Mouse (Mus musculus) heart, embryonic 12.5 days (tissue): ENCODE data around the gene Mnat1. TPM values are rescaled to one million over a fixed set of nuclear protein-coding genes. Genes with fewer than 3 reads are reported as not detected.

Source experiments
- ATAC-seq: fragments of 200-750 bp; cut with Nextera tagmentation; 2 replicates; pipeline ENCODE4 v1.8.0; 2017; ENCODE audit warnings: moderate TSS enrichment, moderate library complexity; ENCODE audit not compliant: insufficient number of reproducible peaks, low FRiP score
- H3K27ac ChIP-seq: fragments of 300-500 bp; sonication (generic); 2 replicates; pipeline ENCODE4 v1.5.1; 2016; ENCODE audit warnings: mild to moderate bottlenecking, moderate library complexity; ENCODE audit not compliant: poor library complexity, severe bottlenecking
- H3K27me3 ChIP-seq: fragments of 300-500 bp; sonication (generic); replicated peaks from 2 replicates; pipeline ENCODE4 v1.6.1; 2016; ENCODE audit warnings: mild to moderate bottlenecking, moderate library complexity
- H3K36me3 ChIP-seq: fragments of 300-500 bp; sonication (generic); 2 replicates; pipeline ENCODE4 v1.6.1; 2016; ENCODE audit warnings: mild to moderate bottlenecking, moderate library complexity
- H3K4me1 ChIP-seq: fragments of 300-500 bp; sonication (generic); replicated peaks from 2 replicates; pipeline ENCODE4 v1.6.1; 2016; ENCODE audit warnings: mild to moderate bottlenecking
- H3K4me2 ChIP-seq: fragments of 300-500 bp; sonication (generic); 2 replicates; pipeline ENCODE4 v1.6.1; 2016; ENCODE audit warnings: mild to moderate bottlenecking, moderate library complexity
- H3K4me3 ChIP-seq: fragments of 300-500 bp; sonication (generic); 2 replicates; pipeline ENCODE4 v1.5.1; 2016; ENCODE audit warnings: mild to moderate bottlenecking
- H3K9ac ChIP-seq: fragments of 300-500 bp; sonication (generic); 2 replicates; pipeline ENCODE4 v1.6.1; 2016; ENCODE audit warnings: mild to moderate bottlenecking, moderate library complexity
- H3K9me3 ChIP-seq: fragments of 300-500 bp; sonication (generic); replicated peaks from 2 replicates; pipeline ENCODE4 v1.6.1; 2016; ENCODE audit warnings: mild to moderate bottlenecking, moderate library complexity
- WGBS: fragments of 180-500 bp; shearing (Covaris S2); methylation state at CpG from one replicate; pipeline ENCODE4 v1.1.7; 2016; 5-methylcytosine and 5-hydroxymethylcytosine counted together
- polyA plus RNA-seq: library from polyadenylated mRNA; unstranded; fragments of >200 nt; fragmentation: Nextera tagmentation; extraction: Ambion mirVana; gene quantifications from 2 replicates; pipeline ENCODE4 v1.2.1, GENCODE M21; 2016

The Mnat1 gene
- polyA plus RNA-seq, 1 experiment from 2014 or later: 26.3 TPM

DNA sequence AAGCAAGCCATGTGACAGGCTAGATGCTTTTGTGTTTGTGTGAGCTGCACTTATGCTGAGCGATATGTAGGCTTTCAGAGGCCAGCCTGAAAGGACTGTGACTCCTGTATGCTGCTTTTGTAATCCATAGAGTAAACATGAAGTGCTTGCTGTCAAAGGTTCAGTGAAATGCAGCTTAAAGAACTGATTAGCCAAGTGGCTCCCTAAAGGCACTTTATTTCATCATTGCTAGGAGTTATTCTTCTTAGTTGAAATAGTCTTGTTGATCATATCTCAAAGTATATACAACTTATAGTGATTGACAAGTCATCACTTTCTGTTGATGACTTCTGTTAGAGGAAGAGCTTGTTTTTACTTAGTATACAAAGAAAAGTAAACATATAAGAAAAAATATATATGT, 83.9 kb downstream of the Mnat1 start:
- no peak overlapping the region for H3K9ac ChIP-seq
- H3K27me3 ChIP-seq: no peaks in the 10 kb centered on the region
- 55% methylated on average over 1 of the region's 1 CpGs for WGBS
- H3K4me3 ChIP-seq: no peak overlapping the region
- H3K36me3 ChIP-seq: no peaks in the 10 kb centered on the region
- no peak overlapping the region for H3K27ac ChIP-seq
- no peak overlapping the region for H3K4me2 ChIP-seq
- ATAC-seq: no peak
- no peaks in the 10 kb centered on the region for H3K9me3 ChIP-seq
- H3K4me1 ChIP-seq: peaks cover 15% of the 10 kb centered on the region

DNA sequence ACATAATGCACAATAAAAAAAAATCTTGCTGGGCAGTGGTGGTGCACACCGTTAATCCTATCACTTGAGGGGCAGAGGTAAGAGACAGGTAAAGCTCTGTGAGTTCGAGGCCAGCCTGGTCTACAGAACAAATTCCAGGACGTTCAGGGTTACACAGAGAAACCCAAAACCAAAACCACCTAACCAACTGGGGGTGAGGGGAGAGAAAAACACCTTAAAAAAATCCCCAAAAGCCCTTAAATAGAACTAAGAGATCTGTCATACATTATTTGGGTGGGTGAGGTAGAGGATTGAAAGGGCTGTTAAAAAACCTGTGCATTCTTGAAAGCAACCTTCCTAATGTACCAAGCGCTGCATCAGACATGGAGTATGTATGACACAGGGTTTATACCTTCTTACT, 85.0 kb downstream of the Mnat1 start:
- Histone ChIP-seq H3K36me3 (no peaks in the 10 kb centered on the region), H3K4me3 (no peak overlapping the region), H3K9me3 (no peaks in the 10 kb centered on the region), H3K27ac (no peak overlapping the region), H3K4me2 (no peak overlapping the region), H3K4me1 (peaks cover 15% of the 10 kb centered on the region), H3K27me3 (no peaks in the 10 kb centered on the region), H3K9ac (no peak overlapping the region)
- WGBS: 92% methylated on average over 4 of the region's 4 CpGs
- ATAC-seq: no peak

DNA sequence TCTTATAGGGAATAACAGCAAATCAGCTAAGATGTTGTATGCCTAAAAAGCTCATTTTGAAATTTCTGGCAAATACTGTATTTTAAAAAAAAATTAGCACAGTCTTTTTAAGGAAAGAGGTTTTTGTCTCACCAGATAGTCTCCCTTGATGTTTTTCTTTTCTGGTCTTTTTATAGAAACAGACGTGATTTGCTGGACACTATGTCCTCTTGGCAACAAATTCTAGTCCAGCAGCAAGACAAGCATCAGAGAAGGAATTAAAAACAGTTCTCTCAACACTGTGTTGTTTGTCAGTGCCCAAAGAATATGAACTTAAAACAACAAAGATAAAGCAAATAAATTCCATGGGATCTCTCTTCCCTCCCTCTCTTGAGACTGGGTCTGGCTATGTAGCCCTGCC, 85.6 kb downstream of the Mnat1 start:
- Histone ChIP-seq H3K27me3 (no peaks in the 10 kb centered on the region), H3K4me2 (no peak overlapping the region), H3K9me3 (no peaks in the 10 kb centered on the region), H3K4me1 (peaks cover 15% of the 10 kb centered on the region), H3K4me3 (no peak overlapping the region), H3K27ac (no peak overlapping the region), H3K9ac (no peak overlapping the region), H3K36me3 (no peaks in the 10 kb centered on the region)
- ATAC-seq: no peak
- 21% methylated on average over 1 of the region's 1 CpGs for WGBS

DNA sequence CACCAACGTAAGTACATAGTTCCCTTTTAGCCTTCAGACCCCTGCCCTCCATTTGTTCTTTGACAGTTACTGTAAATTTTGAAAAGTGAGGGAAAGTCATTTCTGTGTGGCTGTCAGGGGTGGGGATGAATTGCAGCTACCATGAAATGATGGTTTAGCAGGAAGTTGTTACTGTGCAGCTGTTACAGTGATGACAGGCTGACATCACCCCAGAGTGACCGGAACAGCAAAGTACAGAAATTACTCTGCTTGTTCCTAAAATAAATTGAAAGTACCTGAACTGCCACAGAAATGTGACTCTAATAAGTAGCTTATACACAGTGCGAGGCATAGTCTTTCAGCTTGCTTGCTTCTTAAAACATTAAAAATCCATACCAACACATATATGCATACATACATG, 86.9 kb downstream of the Mnat1 start:
- no peaks in the 10 kb centered on the region for H3K36me3 ChIP-seq
- peaks cover 20% of the 10 kb centered on the region for H3K4me1 ChIP-seq
- H3K9ac ChIP-seq: no peak overlapping the region
- 41% methylated on average over 3 of the region's 3 CpGs for WGBS
- no peaks in the 10 kb centered on the region for H3K9me3 ChIP-seq
- H3K27ac ChIP-seq: peak overlapping the region; percentile 33; the same call in 1 of the 2 replicates
- H3K4me3 ChIP-seq: no peak overlapping the region
- H3K27me3 ChIP-seq: no peaks in the 10 kb centered on the region
- no peak for ATAC-seq
- no peak overlapping the region for H3K4me2 ChIP-seq

DNA sequence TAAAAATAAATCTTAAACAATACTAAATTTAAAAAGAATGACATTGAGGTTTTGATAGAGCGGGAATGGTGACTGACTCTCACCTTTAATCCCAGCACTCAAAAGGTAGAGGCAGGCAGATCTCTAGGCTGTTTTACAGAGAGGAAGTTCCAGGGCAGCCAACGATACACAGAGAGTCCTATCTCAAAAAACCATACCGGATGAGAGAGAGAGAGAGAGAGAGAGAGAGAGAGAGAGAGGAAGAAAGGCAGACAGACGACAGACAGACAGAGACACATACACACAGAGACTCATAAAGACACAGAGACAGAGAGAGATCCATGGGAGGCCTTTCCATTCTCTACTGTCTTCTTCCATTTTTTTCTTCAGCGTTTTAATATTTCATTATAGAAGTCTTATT, 92.3 kb downstream of the Mnat1 start:
- H3K4me2 ChIP-seq: no peak overlapping the region
- WGBS: 75% methylated on average over 5 of the region's 5 CpGs
- no peak overlapping the region for H3K27ac ChIP-seq
- H3K9me3 ChIP-seq: no peaks in the 10 kb centered on the region
- H3K4me1 ChIP-seq: peaks cover 5% of the 10 kb centered on the region; the same call in 1 of the 2 replicates
- ATAC-seq: no peak
- no peak overlapping the region for H3K9ac ChIP-seq
- no peaks in the 10 kb centered on the region for H3K27me3 ChIP-seq
- peaks cover 17% of the 10 kb centered on the region for H3K36me3 ChIP-seq
- no peak overlapping the region for H3K4me3 ChIP-seq

DNA sequence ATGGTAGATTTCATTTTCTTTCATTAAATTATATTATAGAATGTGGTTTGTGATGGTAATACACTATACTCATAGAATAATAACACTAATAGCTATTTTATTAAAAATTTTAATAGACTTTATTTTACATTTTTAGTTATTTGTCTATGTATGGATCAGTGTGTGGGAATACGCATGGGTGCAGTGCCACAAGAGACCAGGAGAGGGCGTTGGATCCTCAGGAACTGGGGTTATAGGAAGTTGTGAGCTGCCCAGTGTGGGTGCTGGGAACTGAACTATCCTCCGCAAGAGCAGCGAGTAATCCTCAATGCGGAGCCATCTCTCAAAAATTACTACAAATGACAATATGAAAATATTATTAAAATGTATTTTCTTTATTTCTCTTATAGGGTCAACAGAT, 95.1 kb downstream of the Mnat1 start:
- 87% methylated on average over 5 of the region's 5 CpGs for WGBS
- peaks cover 17% of the 10 kb centered on the region for H3K36me3 ChIP-seq
- H3K4me1 ChIP-seq: peaks cover 5% of the 10 kb centered on the region; the same call in 1 of the 2 replicates
- no peak overlapping the region for H3K4me3 ChIP-seq
- H3K27ac ChIP-seq: no peak overlapping the region
- H3K9ac ChIP-seq: no peak overlapping the region
- H3K27me3 ChIP-seq: no peaks in the 10 kb centered on the region
- no peak overlapping the region for H3K4me2 ChIP-seq
- no peaks in the 10 kb centered on the region for H3K9me3 ChIP-seq
- ATAC-seq: no peak

DNA sequence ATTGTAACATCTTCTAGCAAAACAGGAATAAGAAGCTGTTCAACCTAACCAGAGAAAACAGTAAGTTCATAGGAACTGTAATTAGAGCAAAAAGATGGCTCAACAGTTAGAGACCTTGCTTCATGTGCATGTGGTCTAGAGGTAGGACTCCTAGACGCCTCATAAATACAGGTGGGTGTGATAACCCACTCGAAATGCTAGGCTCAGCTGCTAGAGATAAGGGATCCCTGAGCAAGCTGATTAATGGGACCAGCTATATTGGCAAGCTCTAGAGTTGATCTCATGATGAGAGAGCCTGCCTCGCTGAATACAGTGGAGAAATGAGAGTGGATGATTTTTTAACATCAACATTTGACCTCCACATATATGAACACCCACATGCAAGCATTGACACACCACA, 97.7 kb downstream of the Mnat1 start:
- WGBS: 71% methylated on average over 3 of the region's 3 CpGs
- H3K36me3 ChIP-seq: peaks cover 20% of the 10 kb centered on the region
- H3K9ac ChIP-seq: no peak overlapping the region
- H3K9me3 ChIP-seq: no peaks in the 10 kb centered on the region
- no peak for ATAC-seq
- no peak overlapping the region for H3K4me3 ChIP-seq
- no peaks in the 10 kb centered on the region for H3K27me3 ChIP-seq
- no peak overlapping the region for H3K4me2 ChIP-seq
- H3K27ac ChIP-seq: no peak overlapping the region
- H3K4me1 ChIP-seq: no peaks in the 10 kb centered on the region

DNA sequence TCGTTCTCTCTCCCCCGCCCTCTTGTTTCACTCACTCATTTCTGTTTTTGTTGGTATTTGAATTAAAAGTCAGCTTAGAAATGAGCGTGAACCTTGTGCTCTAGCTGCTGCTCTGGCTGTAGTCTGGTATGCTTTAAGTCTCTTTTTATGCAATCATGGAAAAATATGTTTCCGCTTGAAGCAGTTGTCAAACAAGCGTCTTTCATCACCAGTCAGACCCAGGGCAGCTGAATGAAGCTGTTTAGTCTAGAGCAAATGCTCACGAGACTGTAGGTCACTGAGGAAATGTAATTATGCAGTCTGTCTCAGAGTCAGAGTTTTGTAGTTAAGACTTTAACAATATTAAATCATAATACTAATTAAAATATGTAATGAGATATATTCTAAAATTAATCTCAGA, 100.4 kb downstream of the Mnat1 start:
- Histone ChIP-seq H3K36me3 (peaks cover 17% of the 10 kb centered on the region), H3K9ac (no peak overlapping the region), H3K4me3 (no peak overlapping the region), H3K4me2 (no peak overlapping the region), H3K27ac (no peak overlapping the region), H3K4me1 (no peaks in the 10 kb centered on the region), H3K27me3 (no peaks in the 10 kb centered on the region), H3K9me3 (no peaks in the 10 kb centered on the region)
- ATAC-seq: no peak
- WGBS: 68% methylated on average over 6 of the region's 6 CpGs

DNA sequence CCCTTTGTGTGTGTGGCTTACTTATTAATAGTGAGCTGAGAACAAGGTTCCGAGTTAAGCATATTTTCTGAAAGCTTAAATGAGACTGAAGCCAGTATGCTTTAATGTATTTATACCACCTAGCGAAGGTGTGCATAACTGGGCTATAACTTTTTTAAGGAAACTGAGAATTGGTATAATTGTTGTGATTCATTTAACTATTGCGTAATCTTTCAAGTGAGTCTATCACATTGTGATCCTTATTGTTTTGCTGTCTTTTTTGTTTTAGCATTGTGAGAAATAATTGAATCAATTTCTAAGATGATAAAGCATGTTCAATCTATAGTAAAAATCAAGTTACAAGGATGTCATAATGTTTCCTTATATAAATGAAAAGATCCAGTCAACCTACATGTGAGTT, 104.9 kb downstream of the Mnat1 start:
- no peak overlapping the region for H3K4me2 ChIP-seq
- no peaks in the 10 kb centered on the region for H3K27me3 ChIP-seq
- H3K9me3 ChIP-seq: 0 out of 2 replicates have a peak, but pooled peaks cover 2% of the 10 kb centered on the region
- 95% methylated on average over 3 of the region's 3 CpGs for WGBS
- ATAC-seq: no peak
- H3K27ac ChIP-seq: no peak overlapping the region
- no peak overlapping the region for H3K9ac ChIP-seq
- H3K4me1 ChIP-seq: no peaks in the 10 kb centered on the region
- peaks cover 10% of the 10 kb centered on the region; the same call in 1 of the 2 replicates for H3K36me3 ChIP-seq
- H3K4me3 ChIP-seq: no peak overlapping the region

DNA sequence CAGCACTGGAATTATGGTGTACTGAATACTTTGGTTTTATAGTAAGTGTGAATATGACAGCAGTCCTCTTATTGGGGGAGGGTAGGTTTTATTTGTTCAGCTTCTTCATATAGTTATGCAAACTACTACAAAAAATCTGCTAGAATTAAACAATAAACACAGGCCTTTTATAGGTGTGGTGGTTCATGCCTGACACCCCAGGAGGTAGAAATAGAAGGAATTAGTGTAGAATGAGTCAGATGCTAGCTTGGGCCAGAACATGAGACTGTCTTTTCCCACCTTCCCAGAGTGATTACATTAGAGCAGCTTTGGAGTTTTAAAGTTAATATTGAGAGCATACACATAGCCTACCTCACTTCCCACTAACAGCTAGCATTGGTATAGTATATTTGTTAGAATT, 106.7 kb downstream of the Mnat1 start:
- no peak overlapping the region for H3K4me3 ChIP-seq
- no peaks in the 10 kb centered on the region for H3K4me1 ChIP-seq
- H3K4me2 ChIP-seq: no peak overlapping the region
- H3K27me3 ChIP-seq: no peaks in the 10 kb centered on the region
- H3K9ac ChIP-seq: no peak overlapping the region
- no peak for ATAC-seq
- H3K9me3 ChIP-seq: 0 out of 2 replicates have a peak, but pooled peaks cover 2% of the 10 kb centered on the region
- H3K27ac ChIP-seq: no peak overlapping the region
- peaks cover 9% of the 10 kb centered on the region; the same call in 1 of the 2 replicates for H3K36me3 ChIP-seq

DNA sequence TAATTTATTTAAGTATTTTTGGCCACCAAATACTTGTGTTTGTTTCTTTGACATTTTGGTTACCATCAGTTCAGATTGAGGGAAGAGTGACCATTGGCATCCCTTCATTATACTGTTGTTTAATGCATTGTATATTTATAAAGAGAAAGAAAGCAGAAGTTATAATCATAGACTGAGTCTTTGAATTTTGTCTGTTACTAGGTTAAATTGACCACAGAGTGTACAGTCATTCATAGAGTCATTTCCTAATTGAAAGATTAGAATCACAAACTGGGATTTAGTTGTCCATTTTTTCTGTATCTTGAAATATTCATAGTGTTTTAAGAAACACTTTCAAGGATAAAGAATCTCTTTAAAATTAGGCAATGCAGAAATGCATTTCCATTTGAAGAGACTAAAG, 108.0 kb downstream of the Mnat1 start:
- H3K9ac ChIP-seq: no peak overlapping the region
- H3K27ac ChIP-seq: no peak overlapping the region
- 0 out of 2 replicates have a peak, but pooled peaks cover 2% of the 10 kb centered on the region for H3K9me3 ChIP-seq
- H3K27me3 ChIP-seq: no peaks in the 10 kb centered on the region
- no peaks in the 10 kb centered on the region for H3K4me1 ChIP-seq
- no peak overlapping the region for H3K4me2 ChIP-seq
- 0 out of 2 replicates have a peak, but pooled peaks cover 7% of the 10 kb centered on the region for H3K36me3 ChIP-seq
- H3K4me3 ChIP-seq: no peak overlapping the region
- ATAC-seq: no peak

DNA sequence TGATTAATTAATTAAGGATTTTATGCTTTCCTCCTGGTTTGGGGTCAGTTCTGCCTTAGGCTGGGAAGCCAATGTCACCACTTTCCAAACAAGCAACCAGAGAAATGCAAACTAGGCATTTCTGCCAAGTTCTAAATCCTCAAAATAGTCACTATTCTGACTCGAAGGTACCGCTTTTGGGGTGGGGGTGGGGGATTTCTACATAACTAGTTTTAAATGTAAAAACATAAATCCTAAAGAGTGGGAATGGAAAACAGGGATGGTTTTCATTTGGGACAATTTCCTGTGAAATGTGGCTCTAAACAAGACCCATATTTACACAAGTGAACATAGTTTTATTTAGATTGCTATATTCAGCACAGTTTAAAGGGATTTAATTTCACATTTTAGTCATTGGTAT, 109.1 kb downstream of the Mnat1 start:
- no peaks in the 10 kb centered on the region for H3K4me1 ChIP-seq

More for the DNA sequence above, 109.1 kb downstream of the Mnat1 start:
- H3K4me2 ChIP-seq: no peak overlapping the region
- no peak overlapping the region for H3K9ac ChIP-seq
- WGBS: 89% methylated on average over 2 of the region's 2 CpGs
- 0 out of 2 replicates have a peak, but pooled peaks cover 7% of the 10 kb centered on the region for H3K36me3 ChIP-seq
- no peak overlapping the region for H3K4me3 ChIP-seq
- no peak for ATAC-seq
- no peaks in the 10 kb centered on the region for H3K27me3 ChIP-seq
- H3K27ac ChIP-seq: no peak overlapping the region
- H3K9me3 ChIP-seq: 0 out of 2 replicates have a peak, but pooled peaks cover 2% of the 10 kb centered on the region
